Mouse (Mus musculus): ENCODE measurements around the gene Gns. TPM values are rescaled to one million over a fixed set of nuclear protein-coding genes. Genes with fewer than 3 reads are reported as not detected.

Gene Gns
- total RNA-seq, 2 experiments from 2014 or later = 77.8 to 80.3 TPM

DNA sequence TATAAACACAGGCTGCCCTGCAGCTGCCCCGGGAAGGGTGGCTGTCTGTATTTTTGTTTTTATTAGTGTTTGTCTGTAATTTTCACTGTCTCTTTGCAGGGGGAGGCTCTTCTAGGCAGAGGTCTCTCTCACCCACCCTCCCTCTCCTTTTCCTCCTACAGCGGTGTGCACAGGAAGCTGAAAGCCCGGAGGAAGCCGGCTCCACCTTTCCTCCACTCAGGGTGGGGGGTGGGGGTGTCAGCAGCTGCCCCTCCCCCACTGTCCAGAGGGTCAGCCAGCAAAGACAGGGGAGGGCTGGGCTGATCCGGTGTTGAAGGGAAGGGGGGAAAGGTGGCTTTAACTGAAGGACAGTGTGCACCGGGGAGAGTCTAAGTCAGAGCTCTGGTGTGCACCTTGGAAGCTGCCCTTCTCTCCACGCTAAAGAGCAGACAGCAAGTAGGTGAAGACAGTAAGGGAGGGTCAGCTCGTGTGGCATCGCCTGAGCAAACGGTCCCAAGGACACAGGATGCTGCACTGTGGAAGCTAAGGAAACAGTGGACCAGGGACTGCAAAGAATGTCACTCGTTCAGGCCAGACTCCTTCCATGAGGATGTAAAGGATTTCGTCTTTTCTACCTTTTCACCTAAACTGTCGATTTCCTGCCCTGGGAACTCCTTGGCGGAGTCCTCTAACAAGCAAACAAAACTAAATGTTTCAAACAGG is 65.2 kb downstream of the Gns start:
- no peak for DNase-seq

- DNase-seq = no peak
These were observed 66.1 kb downstream of the Gns start for GRCm38 (mm10) chr10:121430764-121431540.

DNA sequence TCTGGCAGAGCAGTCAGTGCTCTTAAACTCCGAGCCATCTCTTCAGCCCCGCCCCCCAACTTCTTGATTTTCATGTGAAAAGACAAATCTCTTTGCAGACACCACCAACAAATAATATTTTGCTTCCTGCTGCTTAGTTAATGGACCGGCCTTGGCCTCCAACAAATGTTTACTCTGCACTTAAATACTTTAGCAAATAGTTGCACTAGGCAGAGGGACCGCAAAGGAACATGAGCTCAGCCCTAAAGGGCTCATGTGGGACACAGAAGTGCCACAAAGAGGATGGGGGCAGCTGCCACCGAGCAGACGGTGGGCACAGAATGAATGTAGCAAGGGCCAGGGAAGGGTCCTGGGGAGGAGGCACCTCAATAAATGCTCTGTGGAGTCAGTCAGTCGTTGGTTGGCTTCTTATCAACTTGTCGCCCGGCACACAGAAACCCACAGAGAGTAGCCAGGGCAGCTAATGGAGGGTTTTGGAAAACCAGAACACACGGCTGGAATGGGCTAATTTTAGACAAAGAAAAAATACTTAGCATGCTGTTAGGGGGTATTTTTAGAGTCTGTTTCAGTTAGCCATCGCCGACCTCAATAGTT is 67.2 kb downstream of the Gns start:
- DNase-seq = no peak

GRCm38 (mm10) chr10:121432635-121433280 is 67.9 kb downstream of the Gns start:
- no peak for DNase-seq

DNA sequence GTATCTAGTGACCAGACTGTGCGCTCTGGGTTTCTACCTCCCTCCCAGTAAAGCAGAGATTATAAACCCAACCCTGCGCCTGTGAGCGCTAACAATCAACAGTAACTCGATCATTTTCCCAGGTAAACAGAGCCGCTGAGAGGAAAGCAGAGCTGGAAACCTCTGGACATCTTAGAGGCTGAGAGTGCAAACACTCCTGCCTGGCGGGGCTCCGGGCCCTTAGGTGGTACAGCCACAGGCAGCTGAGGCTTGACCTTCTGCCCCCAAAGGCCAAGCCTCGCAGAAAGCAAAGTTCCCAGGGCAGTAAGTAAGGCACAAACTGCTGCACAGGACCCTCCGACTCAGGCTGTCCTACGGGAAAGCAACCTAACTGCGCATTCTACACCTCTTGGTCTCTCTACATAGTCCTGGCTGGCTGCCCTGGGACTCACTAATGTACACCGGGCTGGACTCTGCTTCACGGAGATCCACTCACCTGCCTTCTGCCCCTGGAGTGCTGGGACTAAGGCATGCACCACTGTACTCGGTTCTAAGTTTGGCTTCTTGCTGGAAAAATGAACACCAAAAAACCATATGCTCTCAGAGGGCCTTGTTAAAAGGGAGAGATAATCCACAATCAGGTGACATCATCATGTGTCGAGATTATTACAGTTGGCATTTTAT is 69.7 kb downstream of the Gns start:
- no peak for DNase-seq

GRCm38 (mm10) chr10:121435546-121436257 is 70.8 kb downstream of the Gns start:
- DNase-seq = no peak

DNA sequence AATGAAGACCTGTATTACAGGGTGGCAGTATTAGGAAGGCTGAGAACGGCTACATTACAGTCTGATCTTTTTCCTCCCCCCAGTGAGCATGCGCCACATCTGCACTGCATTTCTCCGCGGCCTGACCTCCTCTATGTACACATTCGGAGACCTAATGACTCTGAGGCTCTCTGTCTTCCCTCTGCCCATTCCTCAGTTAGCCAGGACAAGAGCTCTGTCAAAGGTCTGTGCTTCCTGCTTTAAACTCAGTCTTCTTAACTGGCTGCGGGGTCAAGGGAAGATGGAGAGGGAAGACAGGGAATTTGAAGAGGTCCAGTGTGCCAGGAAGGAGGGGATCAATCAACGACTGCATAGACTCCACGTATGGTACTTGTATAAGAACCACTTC is 71.4 kb downstream of the Gns start:
- no peak for DNase-seq

DNA sequence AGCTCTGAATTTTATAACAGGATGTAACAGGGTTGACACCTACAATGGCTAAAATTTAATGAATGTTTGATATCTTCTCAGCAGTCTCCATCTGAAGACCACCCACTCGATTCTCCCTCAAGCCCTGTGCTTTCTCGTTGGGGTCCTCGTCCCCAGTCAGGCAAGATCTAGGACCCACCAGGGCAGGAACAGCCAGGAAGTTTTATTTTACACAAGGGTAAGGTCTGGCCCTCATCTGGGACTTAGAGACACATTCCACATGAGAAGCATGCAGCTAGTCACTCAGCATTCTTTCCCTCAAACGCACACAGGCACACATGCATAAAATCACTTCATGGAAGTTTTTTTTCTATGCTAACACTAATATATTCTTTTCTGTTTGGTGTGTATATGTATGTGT is 71.8 kb downstream of the Gns start:
- DNase-seq = no peak

DNA sequence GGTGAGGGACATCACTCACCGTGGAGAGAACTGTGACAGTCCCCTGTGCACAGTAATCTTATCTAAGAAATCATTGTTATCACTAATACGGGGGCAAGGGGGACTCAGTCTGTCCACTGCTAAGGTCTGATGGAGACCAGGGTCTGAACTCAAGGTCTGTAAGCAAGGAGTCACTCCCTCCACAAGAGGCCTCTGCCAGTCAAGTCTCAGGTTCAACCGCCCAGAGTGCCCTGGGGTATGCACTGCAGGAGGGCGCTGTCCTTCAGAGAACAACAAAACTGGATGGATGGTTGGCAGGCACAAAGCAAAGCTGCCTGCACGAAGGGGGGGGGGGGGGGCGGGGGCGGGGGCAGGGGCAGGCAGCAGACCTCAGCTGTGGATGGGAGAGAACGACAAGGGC is 73.2 kb downstream of the Gns start:
- no peak for DNase-seq

- DNase-seq = no peak
These were observed 74.4 kb downstream of the Gns start for GRCm38 (mm10) chr10:121439310-121439731.

- DNase-seq = no peak
These were observed 78.9 kb downstream of the Gns start for GRCm38 (mm10) chr10:121443791-121444190.

DNA sequence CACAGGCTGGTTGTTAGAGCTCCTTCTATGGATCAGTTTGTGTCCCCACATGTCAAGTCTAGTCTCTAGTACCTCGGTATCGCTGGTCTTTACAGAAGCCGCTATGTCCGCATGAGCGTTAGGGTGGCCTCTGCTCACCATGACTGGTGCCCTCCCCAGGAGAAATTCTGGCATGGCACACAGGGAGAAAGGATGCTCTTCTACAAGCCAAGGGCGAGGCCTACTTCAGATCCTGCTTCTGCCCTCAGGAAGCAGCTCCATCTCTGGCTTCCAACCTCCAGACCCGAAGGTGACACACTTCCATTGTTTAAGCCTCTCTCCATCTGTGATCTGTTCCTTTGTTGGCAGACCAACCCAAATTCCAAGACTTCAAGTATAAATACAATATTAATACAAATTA is 79.3 kb downstream of the Gns start:
- DNase-seq = no peak

GRCm38 (mm10) chr10:121445808-121446207 is 80.9 kb downstream of the Gns start:
- no peak for DNase-seq

Other genes starting within 250 kb of the Gns start
- 10 to 100 TPM; 32.2 to 41.7 TPM for gene Tbc1d30, start 13.8 kb upstream of the Gns start, total RNA-seq (2021)
- 1 to 10 TPM; 8.2 to 8.9 TPM for gene Rassf3, start 111.3 kb downstream of the Gns start, total RNA-seq (2021)
- 10 to 100 TPM; 51.9 to 53.7 TPM for gene Tbk1, start 221.7 kb downstream of the Gns start, total RNA-seq (2021)

Data from layer of hippocampus, postnatal 36 days (tissue).